Mouse (Mus musculus) E14TG2a.4 (cell line): ENCODE measurements around the gene Pdzrn4.
A peak's percentile ranks its signal among the peaks of the same experiment; 100 is the strongest.

Experiments used
- H3K27me3 ChIP-seq: 2 replicates; pipeline ENCODE4 v1.6.1; 2014; ENCODE audit warnings: low read length, control low read depth; ENCODE audit not compliant: insufficient read depth
- H3K36me3 ChIP-seq: 2 replicates; pipeline ENCODE4 v1.6.1; 2014; ENCODE audit warnings: low read length, control low read depth; ENCODE audit not compliant: insufficient read depth
- H3K4me1 ChIP-seq: replicated peaks from 2 replicates; pipeline ENCODE4 v1.6.1; 2014; ENCODE audit warnings: low read depth, low read length, control low read depth
- H3K4me3 ChIP-seq: replicated peaks from 2 replicates; pipeline ENCODE4 v1.5.1; 2014; ENCODE audit warnings: mild to moderate bottlenecking, low read length
- H3K9me3 ChIP-seq: 2 replicates; pipeline ENCODE4 v1.6.1; 2014; ENCODE audit warnings: low read length, control low read depth
- CTCF ChIP-seq: conservative IDR thresholded peaks from 2 replicates; pipeline ENCODE4 v1.5.1; 2014; ENCODE audit warnings: low read length
- NANOG ChIP-seq: IDR thresholded peaks from 2 replicates; pipeline ENCODE4 v1.6.1; 2014; ENCODE audit warnings: borderline replicate concordance, low read length, mixed read lengths
- POU5F1 ChIP-seq: IDR thresholded peaks from 2 replicates; pipeline ENCODE4 v1.6.1; 2014; ENCODE audit warnings: low read length, borderline replicate concordance

The Pdzrn4 gene

DNA sequence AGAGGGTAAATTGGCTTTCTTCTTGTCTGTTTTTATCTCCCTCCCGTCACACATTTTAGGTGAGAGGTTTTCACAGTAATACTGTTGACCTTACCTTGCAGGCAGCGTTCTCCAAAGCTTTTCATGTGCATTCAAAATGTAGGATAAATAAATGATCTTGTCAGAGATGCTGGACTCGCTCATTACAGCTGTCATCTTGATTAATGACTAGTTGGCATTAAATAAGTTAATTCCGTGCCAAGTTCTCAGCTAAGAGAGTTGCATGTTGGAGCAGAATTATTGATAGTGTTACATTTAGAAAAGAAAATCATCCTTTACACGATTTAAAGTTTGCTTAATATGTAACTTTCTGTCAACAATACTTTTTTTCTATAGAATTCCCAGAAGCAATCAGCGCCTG, 4.9 kb downstream of the Pdzrn4 start:
- Histone ChIP-seq H3K27me3 (peaks cover 23% of the 10 kb centered on the region), H3K4me3 (no peak overlapping the region), H3K36me3 (no peaks in the 10 kb centered on the region), H3K9me3 (peaks cover 11% of the 10 kb centered on the region), H3K4me1 (peaks cover 6% of the 10 kb centered on the region)
- TF ChIP-seq CTCF (no peak), POU5F1 (no peak), NANOG (no peak)

GRCm38 (mm10) chr15:92415323-92415722, 18.6 kb downstream of the Pdzrn4 start:
- no peak for TF ChIP-seq NANOG
- Histone ChIP-seq H3K4me1 (peaks cover 15% of the 10 kb centered on the region), H3K27me3 (no peaks in the 10 kb centered on the region), H3K4me3 (no peak overlapping the region), H3K9me3 (no peaks in the 10 kb centered on the region), H3K36me3 (no peaks in the 10 kb centered on the region)

DNA sequence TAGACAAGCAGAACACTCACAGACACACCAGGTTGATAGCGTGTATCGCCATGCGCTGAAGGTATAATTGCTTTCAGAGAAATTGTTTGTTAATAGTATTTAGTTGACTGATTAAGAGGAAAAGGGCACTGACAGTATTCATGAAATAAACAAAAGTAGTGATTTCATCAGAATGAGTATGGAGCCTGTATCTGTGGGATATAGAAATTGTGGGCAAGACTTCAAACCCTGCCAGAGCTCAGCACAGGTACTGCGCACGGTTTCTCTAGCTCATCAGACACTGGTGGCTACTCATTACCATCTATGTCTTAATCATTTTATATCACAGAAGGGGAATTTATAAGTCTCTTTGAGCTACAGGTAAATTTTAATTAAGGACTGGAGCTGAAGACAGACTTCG, 19.5 kb downstream of the Pdzrn4 start:
- no peaks in the 10 kb centered on the region for H3K9me3 ChIP-seq
- H3K36me3 ChIP-seq: no peaks in the 10 kb centered on the region
- TF ChIP-seq NANOG (no peak), CTCF (no peak), POU5F1 (no peak)
- no peak overlapping the region for H3K4me3 ChIP-seq
- H3K27me3 ChIP-seq: no peaks in the 10 kb centered on the region
- peaks cover 15% of the 10 kb centered on the region for H3K4me1 ChIP-seq

DNA sequence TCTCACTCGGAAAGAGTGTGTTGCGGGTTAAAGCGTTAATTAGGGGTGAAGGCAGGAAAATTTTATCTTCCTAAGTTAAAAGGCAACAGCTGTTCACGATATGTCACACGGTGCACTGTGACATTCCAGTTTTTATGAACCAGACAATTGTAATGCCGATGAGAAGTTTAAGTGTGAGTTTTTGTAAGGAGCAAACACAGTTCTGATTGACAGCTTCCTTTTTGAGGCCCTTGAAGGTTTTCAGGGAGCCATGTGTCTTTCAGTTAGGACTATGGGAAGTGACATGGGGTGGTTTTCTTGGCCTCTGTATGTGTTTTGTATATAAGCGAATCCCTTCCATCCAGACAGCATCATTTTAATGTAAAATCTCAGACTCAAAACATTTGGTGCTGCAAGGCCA, 20.0 kb downstream of the Pdzrn4 start:
- no peaks in the 10 kb centered on the region for H3K9me3 ChIP-seq
- H3K4me1 ChIP-seq: peaks cover 15% of the 10 kb centered on the region
- H3K36me3 ChIP-seq: no peaks in the 10 kb centered on the region
- H3K27me3 ChIP-seq: no peaks in the 10 kb centered on the region
- no peak overlapping the region for H3K4me3 ChIP-seq
- TF ChIP-seq POU5F1 (no peak), NANOG (no peak), CTCF (no peak)

DNA sequence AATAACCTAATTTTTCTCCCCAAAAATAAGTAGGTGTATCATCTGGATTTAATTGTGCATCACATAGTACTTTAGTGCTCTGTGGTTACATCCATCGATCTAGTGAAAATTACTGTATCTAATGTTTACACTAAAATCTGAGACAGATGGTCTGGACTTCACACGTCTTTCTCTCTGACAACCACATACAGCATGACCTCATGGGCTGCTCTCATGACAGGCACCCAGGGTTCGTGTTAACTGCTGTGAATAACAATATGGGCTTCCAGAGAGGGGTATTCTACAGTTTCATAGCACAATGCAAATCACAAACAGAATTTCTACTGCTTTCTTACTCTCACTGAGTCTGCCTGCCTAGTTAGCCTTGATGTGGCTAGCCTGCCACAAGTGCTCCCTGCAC, 20.4 kb downstream of the Pdzrn4 start:
- Histone ChIP-seq H3K27me3 (no peaks in the 10 kb centered on the region), H3K4me1 (peaks cover 15% of the 10 kb centered on the region), H3K36me3 (no peaks in the 10 kb centered on the region), H3K4me3 (no peak overlapping the region), H3K9me3 (no peaks in the 10 kb centered on the region)
- TF ChIP-seq POU5F1: no peak
- no peak for TF ChIP-seq CTCF
- TF ChIP-seq NANOG: no peak

DNA sequence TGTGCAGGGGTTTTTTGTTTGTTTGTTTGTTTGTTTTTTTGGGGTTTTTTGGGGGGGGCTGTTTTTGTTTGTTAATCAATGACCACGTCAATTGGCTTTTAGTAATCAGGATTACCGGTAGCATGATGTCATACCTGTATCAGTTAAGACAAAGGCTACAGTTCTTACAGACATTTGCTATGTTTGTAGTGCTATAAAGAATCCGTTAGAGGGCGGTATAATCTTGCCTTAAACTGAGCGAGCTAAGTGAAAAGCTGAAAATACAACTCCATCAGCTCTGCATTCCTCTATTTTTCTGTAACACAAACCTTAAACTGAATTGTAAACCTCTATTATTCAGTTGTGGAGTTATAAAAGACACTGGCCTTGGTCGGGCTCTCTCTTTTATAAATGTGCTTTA, 37.9 kb downstream of the Pdzrn4 start:
- H3K9me3 ChIP-seq: no peaks in the 10 kb centered on the region
- TF ChIP-seq POU5F1 (no peak), CTCF (peak; percentile 64)
- no peaks in the 10 kb centered on the region for H3K36me3 ChIP-seq
- no peak overlapping the region for H3K4me3 ChIP-seq
- no peaks in the 10 kb centered on the region for H3K27me3 ChIP-seq
- no peaks in the 10 kb centered on the region for H3K4me1 ChIP-seq

DNA sequence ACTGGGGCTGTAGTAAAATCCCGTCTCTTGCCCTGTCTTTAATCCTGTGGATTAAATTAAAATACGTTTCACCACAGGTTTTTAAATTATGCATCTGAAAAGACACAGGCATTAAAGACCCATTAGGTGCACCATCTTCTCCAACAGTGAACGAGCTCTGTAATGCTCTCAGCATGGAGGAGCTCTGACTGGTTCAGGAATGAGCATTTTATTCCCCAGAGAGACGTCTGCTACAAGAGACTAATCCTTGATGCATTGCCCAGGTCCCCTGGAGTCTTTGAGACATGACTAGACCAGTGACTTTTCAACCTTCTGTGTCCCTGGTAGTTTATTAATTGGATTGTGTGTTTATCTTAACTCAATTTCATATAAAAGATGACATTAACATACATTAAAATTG, 38.6 kb downstream of the Pdzrn4 start:
- no peaks in the 10 kb centered on the region for H3K27me3 ChIP-seq
- H3K36me3 ChIP-seq: no peaks in the 10 kb centered on the region
- H3K4me3 ChIP-seq: no peak overlapping the region
- H3K4me1 ChIP-seq: no peaks in the 10 kb centered on the region
- TF ChIP-seq POU5F1 (no peak), CTCF (no peak), NANOG (no peak)
- no peaks in the 10 kb centered on the region for H3K9me3 ChIP-seq

- Histone ChIP-seq H3K27me3 (no peaks in the 10 kb centered on the region), H3K9me3 (no peaks in the 10 kb centered on the region), H3K4me1 (no peaks in the 10 kb centered on the region), H3K36me3 (no peaks in the 10 kb centered on the region), H3K4me3 (no peak overlapping the region)
- no peak for TF ChIP-seq POU5F1
- TF ChIP-seq CTCF: no peak
- TF ChIP-seq NANOG: no peak
Measured at GRCm38 (mm10) chr15:92441630-92442180, 45.0 kb downstream of the Pdzrn4 start.

- H3K4me1 ChIP-seq: no peaks in the 10 kb centered on the region
- TF ChIP-seq NANOG (no peak), CTCF (no peak), POU5F1 (no peak)
- no peaks in the 10 kb centered on the region for H3K36me3 ChIP-seq
- H3K9me3 ChIP-seq: no peaks in the 10 kb centered on the region
- no peaks in the 10 kb centered on the region for H3K27me3 ChIP-seq
- no peak overlapping the region for H3K4me3 ChIP-seq
Measured at GRCm38 (mm10) chr15:92447708-92448147, 51.0 kb downstream of the Pdzrn4 start.
